Mouse (Mus musculus) urinary bladder, postnatal 36 days (tissue): ENCODE results near the gene Vars.
"Not testable (repeated sequence)": the region's sequence is repeated elsewhere in the genome, so short reads cannot be mapped to it uniquely, and the experiment has no call there.

Experiments
- DNase-seq, 2 experiments: peaks; one replicate each; pipeline ENCODE4 v3.0.0; 2022; ENCODE audit warnings: low spot score in 2 of 2, mixed read lengths in 1 of 2

The Vars gene

DNA sequence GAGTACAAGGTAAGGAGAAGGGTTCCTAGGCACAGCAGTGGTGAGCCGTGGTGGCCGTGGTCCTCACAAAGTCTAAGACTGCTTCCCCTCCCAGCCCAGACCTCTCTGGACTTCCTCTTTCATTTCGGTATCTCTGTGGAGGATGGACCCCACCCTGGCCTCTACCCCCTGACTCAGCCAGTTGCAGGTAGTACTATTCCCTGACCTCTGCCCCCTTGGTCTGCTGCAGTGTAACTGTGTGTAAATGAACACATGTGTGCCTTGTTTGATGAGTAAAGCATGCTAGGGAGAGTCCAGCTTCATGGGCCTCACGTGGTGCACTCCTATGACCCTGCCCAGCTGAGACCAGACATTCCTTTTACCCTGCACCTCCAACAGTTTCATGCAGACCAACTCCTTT is 23.0 kb downstream of the Vars start:
- no peak for DNase-seq

DNA sequence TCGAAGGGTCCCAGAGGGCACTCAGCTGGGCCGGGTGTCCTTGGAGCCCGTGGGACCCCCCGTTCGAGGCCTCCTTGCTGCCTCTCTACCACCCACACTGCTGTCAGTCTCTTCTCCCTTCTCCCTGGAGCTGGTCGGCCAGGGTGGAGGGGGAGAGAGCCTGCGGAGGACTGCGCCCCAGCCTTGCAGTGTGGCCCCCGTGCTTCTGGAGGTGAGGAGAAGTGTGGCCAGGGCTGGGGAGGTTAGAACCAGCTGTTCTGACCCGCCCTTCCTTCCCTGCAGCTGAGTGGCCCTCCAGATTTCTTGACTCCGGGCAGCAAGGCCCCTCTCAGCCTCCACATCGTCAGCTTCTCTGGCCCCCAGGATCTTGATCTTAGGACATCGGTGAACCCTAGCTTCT is 23.5 kb downstream of the Vars start:
- DNase-seq, result no peak

GRCm38 (mm10) chr17:35024691-35025488 is 24.1 kb downstream of the Vars start:
- no peak for DNase-seq

DNA sequence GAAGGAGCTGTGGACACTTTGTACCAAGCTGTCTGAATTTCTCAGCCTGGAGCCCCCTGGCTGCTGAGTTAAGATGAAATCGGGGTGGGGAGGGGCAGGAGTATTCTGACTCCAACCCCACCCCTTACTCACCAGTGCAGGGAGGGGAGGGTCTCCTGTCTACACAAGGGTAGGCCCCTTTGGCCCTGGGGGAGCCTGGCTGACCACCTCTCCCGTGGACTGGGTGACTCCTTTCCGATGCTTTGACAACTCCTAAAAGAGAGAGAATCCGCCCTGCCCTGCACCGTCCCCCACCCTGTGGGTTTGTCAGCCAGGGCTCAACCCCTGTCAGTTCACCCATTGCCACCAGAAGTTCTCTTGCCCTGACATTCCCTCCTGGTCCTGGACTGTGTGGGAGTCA is 25.4 kb downstream of the Vars start:
- no peak for DNase-seq

- DNase-seq, result no peak
Measured at GRCm38 (mm10) chr17:35027277-35028068, 26.7 kb downstream of the Vars start, which contains the start of gene Sapcd1. Gene Sapcd1, minus strand, starts transcription at chr17:35028016.

DNA sequence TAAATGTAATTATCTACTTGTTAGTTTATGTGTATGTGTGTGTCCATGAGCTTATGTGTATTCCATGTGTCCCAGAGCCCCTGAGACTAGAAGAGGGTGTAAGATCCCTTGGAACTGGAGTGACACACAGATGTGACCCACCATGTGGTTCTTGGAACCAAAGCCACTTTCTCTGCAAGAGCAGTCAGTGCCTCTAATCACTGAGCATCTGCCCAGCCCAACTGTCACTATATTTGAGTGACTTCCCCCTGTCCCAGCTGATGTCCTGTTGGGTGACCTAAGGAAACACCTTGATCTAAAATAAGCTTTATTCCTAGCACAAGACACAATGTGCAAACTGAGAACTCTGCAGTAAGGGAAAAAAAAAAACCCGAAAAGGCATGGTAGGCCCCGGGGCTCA is 27.5 kb downstream of the Vars start:
- no peak for DNase-seq

DNA sequence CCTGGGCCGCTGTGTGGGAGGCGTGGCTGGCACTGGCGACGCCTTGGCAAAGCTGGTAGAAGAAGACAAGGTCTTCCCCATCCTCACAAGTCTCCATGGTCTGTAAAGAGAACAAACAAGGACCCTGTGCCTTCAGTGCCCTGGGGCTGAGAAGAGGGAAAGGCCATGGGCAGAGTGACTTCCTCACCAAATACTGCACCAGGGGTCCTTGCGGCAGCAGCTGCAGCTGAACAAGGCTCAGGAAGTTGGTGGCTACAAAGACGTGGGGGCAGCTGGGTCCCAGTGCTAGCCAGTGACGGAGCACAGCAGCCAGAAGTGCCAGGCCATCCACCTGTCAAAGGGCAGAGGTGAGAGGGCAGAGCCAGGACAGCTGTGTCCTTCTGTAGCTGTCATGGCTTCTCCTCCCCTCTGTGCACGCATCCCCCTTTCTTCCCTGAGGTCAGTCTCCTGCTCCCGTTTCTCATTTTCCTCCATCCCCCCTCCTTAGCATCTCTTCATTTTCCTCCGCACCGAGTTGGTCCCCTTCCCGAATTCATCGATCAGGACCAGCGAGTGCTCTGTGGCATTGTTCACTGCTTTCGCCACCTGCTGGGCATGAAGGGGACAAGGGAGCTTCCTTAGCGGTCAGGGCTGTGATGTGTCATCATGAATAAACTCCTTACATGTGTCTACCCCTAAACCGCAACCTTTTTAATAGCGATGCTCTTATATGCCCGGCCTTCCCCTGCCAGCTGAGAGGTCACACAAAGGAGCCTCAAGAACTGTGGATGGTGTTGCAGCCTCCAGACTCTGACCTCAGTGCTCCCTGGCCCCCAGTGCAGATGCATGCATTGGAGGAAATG is 29.1 kb downstream of the Vars start:
- no peak for DNase-seq

- DNase-seq, result no peak
Measured at GRCm38 (mm10) chr17:35031272-35031671, 30.5 kb downstream of the Vars start.

GRCm38 (mm10) chr17:35031880-35032279 is 31.1 kb downstream of the Vars start:
- no peak for DNase-seq

- DNase-seq, result no peak
Measured at GRCm38 (mm10) chr17:35032323-35032870, 31.6 kb downstream of the Vars start.

DNA sequence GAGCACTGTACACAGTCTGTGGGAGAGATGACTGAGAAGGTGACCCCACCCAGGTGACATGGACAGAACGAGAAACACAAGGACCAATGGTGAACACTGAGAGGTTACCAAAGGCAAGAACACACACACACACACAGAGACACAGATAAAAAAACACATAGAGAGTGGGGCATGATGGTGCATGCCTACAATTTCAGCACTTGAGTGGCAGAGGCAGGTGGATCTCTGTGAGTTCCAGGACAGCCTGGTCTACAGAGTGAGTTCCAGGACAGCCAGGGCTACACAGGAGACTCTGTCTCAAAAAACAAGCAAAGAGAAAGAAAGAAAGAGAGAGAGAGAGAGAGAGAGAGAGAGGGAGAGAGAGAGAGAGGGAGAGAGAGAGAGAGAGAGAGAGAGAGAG is 32.9 kb downstream of the Vars start:
- DNase-seq, result not testable (repeated sequence)

DNA sequence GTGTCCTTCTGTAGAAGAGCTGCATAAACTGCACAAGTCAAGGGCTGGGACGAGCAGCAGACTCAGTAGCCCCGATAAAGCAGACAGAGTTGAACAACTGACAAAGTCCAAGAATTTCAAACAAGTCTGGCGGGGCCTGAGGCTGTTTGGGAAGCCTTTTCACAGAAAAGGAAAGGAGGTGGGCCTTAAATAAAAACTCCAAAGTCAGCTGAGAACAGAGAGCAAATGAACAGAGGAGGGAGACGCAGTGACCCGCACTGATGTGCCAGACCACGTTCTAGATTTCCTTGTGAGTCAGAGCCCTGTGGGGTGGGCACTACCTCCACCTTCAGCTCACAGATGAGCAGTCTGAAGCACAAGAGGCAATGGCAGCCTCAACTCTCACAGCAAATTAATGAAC is 34.1 kb downstream of the Vars start:
- DNase-seq, result no peak

DNA sequence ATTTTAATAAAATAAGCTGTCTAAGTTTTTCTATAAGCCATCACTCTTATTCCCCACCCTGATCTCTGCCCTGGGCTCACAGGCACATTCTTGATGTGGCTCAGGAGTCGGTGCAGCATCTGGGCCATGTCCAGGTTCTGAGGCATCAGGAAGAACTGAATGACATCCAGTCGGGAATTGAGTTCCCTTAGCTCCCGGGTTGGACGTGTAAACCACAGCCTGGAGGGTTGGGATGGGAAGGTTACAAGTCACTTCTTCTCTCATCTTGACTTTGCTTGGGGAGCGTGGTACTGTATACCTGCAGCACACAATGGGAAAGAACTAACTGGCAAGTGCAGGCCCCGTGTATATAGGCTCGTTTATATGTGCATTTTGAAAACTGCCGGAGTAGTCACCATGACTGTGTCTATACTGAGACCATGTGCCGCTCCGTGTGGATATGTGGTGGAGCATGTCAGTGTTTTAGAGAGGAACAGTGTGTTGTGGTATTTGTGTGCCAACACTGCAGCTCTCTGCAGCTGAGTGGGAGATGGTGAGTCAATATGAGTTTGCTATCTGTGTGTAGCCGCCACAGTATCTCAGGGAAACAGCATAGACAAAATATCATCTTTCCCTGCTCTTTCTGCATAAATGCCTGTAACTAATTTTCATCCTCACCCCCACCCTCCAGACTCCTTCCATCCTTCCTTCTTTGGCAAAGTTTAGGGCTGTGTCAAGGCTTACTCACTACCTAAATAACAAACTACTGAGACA is 38.5 kb downstream of the Vars start:
- DNase-seq, result no peak

DNA sequence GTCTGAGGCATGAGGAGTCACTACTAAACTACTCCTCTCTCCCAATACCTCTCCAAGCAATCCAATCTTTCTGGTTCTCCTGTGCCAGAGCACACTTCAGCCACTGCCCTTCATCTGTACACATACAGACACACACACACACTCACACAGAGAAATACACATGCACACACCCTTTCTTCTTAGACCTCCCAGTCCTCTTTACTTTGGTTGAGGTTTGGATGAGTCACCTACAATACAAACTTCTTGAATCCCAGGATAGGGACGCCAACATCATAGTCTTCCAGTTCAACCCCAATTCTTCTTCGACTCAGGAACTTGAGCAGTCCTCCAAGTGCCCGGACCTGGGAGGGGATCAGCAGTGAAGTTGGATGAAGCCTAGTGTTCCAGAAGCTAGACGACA is 43.0 kb downstream of the Vars start:
- DNase-seq, result no peak

DNA sequence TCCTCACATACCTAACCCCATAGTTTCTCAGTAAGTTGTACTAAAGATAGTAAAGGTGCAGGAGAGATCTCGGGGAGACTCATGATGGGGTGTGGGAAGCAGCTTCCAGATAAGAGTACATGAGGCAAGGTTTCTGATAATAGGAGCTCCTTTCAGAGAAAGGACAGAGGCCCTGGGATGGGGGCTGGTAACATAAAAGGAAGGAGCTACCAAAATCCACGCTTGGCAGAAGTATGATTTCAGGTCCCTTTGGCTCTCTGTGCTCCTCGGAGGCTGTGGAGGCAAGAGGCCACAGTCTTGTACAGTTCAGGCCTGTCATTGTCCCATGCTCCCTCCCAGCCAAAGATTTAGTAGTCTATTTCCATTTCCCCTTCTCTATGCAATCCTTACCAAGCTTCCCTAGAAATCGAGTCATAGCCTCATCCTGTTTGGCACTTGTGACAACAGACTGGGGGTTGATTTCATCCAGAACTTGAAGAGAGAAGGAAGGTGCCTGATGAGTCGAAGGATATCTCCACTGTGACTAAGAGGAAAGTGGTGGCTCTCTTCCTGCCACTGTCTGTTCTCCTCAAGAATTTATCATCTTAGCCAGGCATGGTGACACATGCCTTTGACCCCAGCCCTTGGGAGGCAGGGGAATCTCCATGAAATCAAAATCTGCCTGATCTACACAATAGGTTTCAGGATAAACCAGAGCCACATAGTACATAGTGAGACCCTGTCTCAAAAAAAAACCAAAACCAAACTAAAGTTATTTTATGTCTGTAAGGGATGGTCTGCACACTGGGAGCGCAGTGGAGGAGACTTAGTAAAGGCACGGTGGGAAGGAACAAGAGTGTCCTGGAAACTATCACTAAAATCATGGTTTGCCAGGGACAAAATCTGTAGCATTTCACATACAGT is 44.4 kb downstream of the Vars start:
- DNase-seq, result no peak

- DNase-seq, result no peak
Measured at GRCm38 (mm10) chr17:35045807-35046680, 45.3 kb downstream of the Vars start.

DNA sequence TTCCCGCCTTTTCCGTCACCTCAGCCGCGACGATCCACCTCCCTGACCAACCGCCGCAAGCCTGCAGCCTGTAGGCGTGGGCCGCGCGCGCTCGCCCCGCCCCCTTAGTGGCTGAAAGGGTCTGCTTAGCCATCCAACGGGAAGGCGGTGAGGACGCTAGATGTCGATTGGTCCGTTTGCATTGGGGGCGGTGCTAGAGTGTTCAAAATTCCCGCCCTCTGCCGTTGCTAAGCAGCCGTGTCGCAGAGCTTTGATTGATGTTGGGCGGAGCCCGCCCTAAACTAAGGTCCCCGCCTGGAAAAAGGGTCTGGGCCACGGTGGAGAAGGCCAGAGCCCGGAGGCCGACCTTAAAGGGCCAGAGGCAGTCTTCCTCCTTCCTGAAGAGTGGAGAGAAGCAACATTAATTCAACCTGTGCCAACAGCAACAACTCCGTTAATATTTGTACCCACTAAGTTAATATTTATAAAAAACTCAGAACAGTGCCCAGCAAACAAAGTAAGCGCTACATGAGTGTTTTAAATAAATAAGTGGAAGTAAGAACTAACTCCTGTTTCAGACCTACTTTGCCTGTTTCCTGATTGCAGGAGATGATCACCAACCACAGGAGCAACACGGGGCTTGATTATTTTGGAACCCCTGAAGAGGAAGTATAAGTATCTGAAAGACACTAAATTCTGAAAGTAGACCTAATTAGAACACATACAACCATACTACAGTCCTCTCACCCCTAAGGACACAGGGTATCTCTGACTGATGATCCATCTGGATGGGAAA is 46.1 kb downstream of the Vars start, which contains the start of gene Msh5:
TSS of gene Msh5 (minus strand) at position 65 of the 775 bp plus-strand sequence.
- DNase-seq, result peak; percentile 95 to 96

GRCm38 (mm10) chr17:35047688-35048087 is 46.9 kb downstream of the Vars start:
- DNase-seq, result no peak
